Mouse (Mus musculus): Measurements from ENCODE around the gene Hnrnpul2. TPM values are rescaled to one million over a fixed set of nuclear protein-coding genes. Genes with fewer than 3 reads are reported as not detected.

Hnrnpul2 gene
- polyA plus RNA-seq (2014; fragmentation: Illumina TruSeq; extraction: RNeasy Lipid Tissue Mini Kit (QIAGEN cat#74804); ENCODE audit: low read depth, low replicate concordance): 117 TPM

GRCm38 (mm10) chr19:8819596-8820423, at the start of gene Hnrnpul2:
Hnrnpul2 (plus strand) TSS chr19:8820010.

GRCm38 (mm10) chr19:8770567-8771270, 49.1 kb upstream of the Hnrnpul2 start, which contains the start of gene Tmem223:
Tmem223 (plus strand) TSS chr19:8770996.

GRCm38 (mm10) chr19:8774086-8774835, 45.5 kb upstream of the Hnrnpul2 start, which contains the start of gene Tmem179b:
Tmem179b (minus strand) TSS chr19:8774467.

GRCm38 (mm10) chr19:8786008-8786781, 33.6 kb upstream of the Hnrnpul2 start, which contains the start of gene Taf6l:
Taf6l (minus strand) TSS chr19:8786417.

GRCm38 (mm10) chr19:8798264-8798946, 21.4 kb upstream of the Hnrnpul2 start, which contains the start of gene Polr2g:
Polr2g (minus strand) TSS chr19:8798577.

GRCm38 (mm10) chr19:8802130-8802821, 17.5 kb upstream of the Hnrnpul2 start, which contains the start of gene Zbtb3:
Zbtb3 (plus strand) TSS chr19:8802555.

GRCm38 (mm10) chr19:8818801-8819595, 812 bp upstream of the Hnrnpul2 start, which contains the start of gene Ttc9c:
Ttc9c (minus strand) TSS chr19:8819333.

GRCm38 (mm10) chr19:8829660-8830059, 9.8 kb downstream of the Hnrnpul2 start, which contains the start of gene AC129217.1:
AC129217.1 (plus strand) TSS chr19:8829773.

GRCm38 (mm10) chr19:8837251-8837791, 17.5 kb downstream of the Hnrnpul2 start, which contains the start of gene Bscl2:
Bscl2 (plus strand) TSS chr19:8837467.

GRCm38 (mm10) chr19:8839103-8839907, 19.5 kb downstream of the Hnrnpul2 start, which contains the start of gene Gng3:
Gng3 (minus strand) TSS chr19:8839194.

GRCm38 (mm10) chr19:8850402-8850901, 30.6 kb downstream of the Hnrnpul2 start, which contains the start of gene Lrrn4cl:
Lrrn4cl (plus strand) TSS chr19:8850768.

GRCm38 (mm10) chr19:8871267-8872186, 51.7 kb downstream of the Hnrnpul2 start, which contains the start of gene Ubxn1:
Ubxn1 (plus strand) TSS chr19:8871496.

GRCm38 (mm10) chr19:8880311-8881033, 60.7 kb downstream of the Hnrnpul2 start, which contains the start of gene Uqcc3:
Uqcc3 (minus strand) TSS chr19:8880923.

GRCm38 (mm10) chr19:8883616-8884015, 63.8 kb downstream of the Hnrnpul2 start, which contains the start of the genes Lbhd1 and Gm49403:
Lbhd1 (plus strand) TSS chr19:8883732.
Gm49403 (plus strand) TSS chr19:8883930.

